In the genomic region with DNA sequence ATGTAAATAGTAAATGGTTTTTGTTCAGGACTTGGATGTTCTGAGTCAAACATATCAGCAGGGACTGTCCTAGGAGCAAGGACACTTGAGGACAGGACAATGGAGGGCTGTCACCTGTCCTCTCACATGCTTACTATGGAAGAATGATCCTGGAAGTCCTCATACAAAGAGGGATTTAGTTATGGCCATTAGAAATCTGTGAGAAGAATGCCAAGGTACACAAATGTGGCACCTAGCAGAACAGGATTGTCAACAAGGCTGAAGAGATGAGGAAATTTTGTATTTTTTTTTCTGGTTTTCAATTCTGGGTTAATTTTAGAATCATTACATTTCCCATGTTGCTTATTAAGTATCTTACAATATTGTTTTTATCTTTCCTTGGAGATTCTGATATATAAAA, we compare ENCODE assay signal across 27 mouse cellular contexts.
"Had no signal": no experiment of that assay in that cellular context is flagged by ENCODE, and none has a peak within 500 bp of the region (broad histone marks: within the 10 kb centered on the region; RNA-seq: fewer than 3 reads in every experiment).

No protein-coding gene starts in this region.

- H3K36me3 ChIP-seq: heart, embryonic 10.5 days; heart, embryonic 12.5 days; hindbrain, embryonic 10.5 days; hindbrain, embryonic 12.5 days; intestine, embryonic 15.5 days; kidney, embryonic 15.5 days; limb, embryonic 10.5 days; limb, embryonic 12.5 days; liver, embryonic 12.5 days had no signal

- ATAC-seq: hindbrain, embryonic 16.5 days; inflammation-experienced regulatory T-cells, adult 6 months; intestine, embryonic 15.5 days; intestine, postnatal 0 days; liver, embryonic 12.5 days had no signal

- H3K9me3 ChIP-seq: heart, embryonic 10.5 days; heart, embryonic 12.5 days; hindbrain, embryonic 10.5 days; hindbrain, embryonic 12.5 days; intestine, embryonic 15.5 days; kidney, embryonic 15.5 days; limb, embryonic 10.5 days; limb, embryonic 12.5 days; liver, embryonic 12.5 days had no signal

- H3K4me1 ChIP-seq: heart, embryonic 10.5 days; heart, embryonic 12.5 days; intestine, embryonic 15.5 days; liver, embryonic 12.5 days had no signal

- H3K4me3 ChIP-seq: gastrocnemius, adult 2 months; heart, embryonic 10.5 days; heart, embryonic 12.5 days; hindbrain, embryonic 10.5 days; hindbrain, embryonic 12.5 days; intestine, embryonic 15.5 days; kidney, embryonic 15.5 days; layer of hippocampus, adult 2 months; left cerebral cortex, adult 2 months; limb, embryonic 10.5 days; limb, embryonic 12.5 days; liver, embryonic 12.5 days had no signal

- H3K27ac ChIP-seq: gastrocnemius, adult 2 months; heart, embryonic 10.5 days; hindbrain, embryonic 12.5 days; hindbrain, embryonic 14.5 days; intestine, embryonic 15.5 days; kidney, embryonic 15.5 days; kidney, postnatal 0 days; layer of hippocampus, adult 2 months; left cerebral cortex, adult 2 months; limb, embryonic 10.5 days; limb, embryonic 12.5 days; liver, embryonic 12.5 days had no signal

- H3K27me3 ChIP-seq: heart, embryonic 12.5 days; hindbrain, embryonic 12.5 days; intestine, embryonic 15.5 days; kidney, embryonic 15.5 days; limb, embryonic 12.5 days; liver, embryonic 12.5 days had no signal

- H3K9ac ChIP-seq: heart, embryonic 12.5 days; hindbrain, embryonic 12.5 days; hindbrain, embryonic 14.5 days; intestine, embryonic 15.5 days; kidney, embryonic 15.5 days; limb, embryonic 12.5 days; liver, embryonic 12.5 days had no signal

- H3K4me2 ChIP-seq: heart, embryonic 12.5 days; hindbrain, embryonic 12.5 days; hindbrain, embryonic 14.5 days; intestine, embryonic 15.5 days; kidney, embryonic 15.5 days; limb, embryonic 12.5 days; liver, embryonic 12.5 days had no signal

- DNase-seq: gastrocnemius, adult 2 months; gastrocnemius, postnatal 10 days; gastrocnemius, postnatal 25 days; heart, adult 18-20 months; heart, postnatal 14 days; heart, postnatal 4 days; kidney, adult 18-20 months; kidney, adult 9 months; kidney, postnatal 25 days; kidney, postnatal 4 days; liver had no signal
